Mouse (Mus musculus) liver, adult 2 months (tissue): ENCODE results near the gene Kif1a.

ENCODE experiments used
- CTCF ChIP-seq: fragments of 200-500 bp; IDR thresholded peaks from 2 replicates; pipeline ENCODE4 v1.5.1; 2011; ENCODE audit warnings: low read depth, low read length, control low read depth
- POLR2A ChIP-seq: fragments of 200-500 bp; IDR thresholded peaks from 2 replicates; pipeline ENCODE4 v1.6.1; 2011; ENCODE audit warnings: low read length, control low read depth; ENCODE audit not compliant: insufficient read depth; ENCODE audit errors: extremely low read depth

DNA sequence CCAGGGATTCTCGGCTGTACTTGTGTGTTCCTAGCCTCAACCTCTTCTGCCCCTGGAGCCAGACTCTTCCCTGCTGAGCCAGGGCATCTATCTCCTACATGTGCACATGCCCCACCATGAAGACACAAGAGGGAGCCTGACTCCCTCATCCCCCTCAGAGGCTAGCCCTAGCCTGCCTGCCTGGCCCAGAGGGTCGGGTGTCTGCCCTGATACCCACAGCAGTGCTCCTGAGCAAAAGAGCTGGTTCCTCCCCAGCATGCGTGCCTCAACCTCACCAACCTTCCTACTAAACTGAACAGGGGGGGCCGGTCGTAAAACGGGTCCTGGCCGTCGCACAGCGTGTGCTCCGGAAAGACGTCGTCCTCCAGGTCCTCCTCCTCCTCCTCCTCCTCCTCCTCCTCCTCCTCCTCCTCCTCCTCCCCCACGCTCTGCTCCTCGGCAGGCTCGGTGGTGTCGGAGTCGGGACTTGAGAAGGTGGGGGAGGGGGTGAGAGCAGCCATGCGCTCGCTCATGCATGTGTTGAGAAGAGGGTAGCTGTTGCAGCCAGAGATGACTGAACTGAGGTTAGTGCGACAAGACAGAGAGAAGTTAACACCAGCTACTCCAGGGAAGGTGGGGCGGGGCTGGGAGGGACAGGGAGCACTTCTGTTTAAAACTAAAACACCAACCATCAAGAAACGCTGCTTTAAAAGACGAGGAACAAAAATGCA, 50.5 kb downstream of the Kif1a start:
- TF ChIP-seq POLR2A (no peak), CTCF (no peak)
